Mouse (Mus musculus) inflammation-experienced regulatory T-cells, adult 6 months (primary cell): ENCODE results near the gene Wdr25. TPM values are rescaled to one million over a fixed set of nuclear protein-coding genes. Genes with fewer than 3 reads are reported as not detected.

Experiments used
- ATAC-seq: one replicate; pipeline ENCODE4 v1.8.0; 2017
- polyA plus RNA-seq, 3 experiments: library from polyadenylated mRNA; unstranded; fragments of 100-300 nt; shearing (Covaris generic); gene quantifications; one replicate each; pipeline ENCODE4 v1.2.1; 2017

Wdr25 gene
- polyA plus RNA-seq, 3 experiments from 2014 or later: 3.4 to 14.4 (median 6.0) TPM

DNA sequence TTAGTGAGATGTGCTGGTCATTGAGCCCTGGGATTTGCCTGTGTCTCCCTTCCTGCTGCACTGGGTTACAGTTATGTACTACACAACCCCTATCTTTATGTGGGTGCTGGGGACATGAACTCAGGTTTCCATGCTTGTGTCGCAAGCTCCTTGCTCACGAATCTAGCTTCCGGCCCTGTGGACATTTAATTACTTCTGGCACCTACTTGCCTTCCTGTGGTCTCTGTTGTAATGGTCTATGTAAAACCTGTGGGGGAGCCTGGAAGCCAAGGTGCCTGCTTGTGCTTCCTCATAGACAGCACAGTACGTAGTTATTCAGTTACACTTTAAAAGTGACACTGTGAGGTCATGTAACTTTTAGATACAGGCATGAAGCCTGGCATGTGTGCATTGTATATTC is 44.1 kb downstream of the Wdr25 start:
- ATAC-seq: no peak

DNA sequence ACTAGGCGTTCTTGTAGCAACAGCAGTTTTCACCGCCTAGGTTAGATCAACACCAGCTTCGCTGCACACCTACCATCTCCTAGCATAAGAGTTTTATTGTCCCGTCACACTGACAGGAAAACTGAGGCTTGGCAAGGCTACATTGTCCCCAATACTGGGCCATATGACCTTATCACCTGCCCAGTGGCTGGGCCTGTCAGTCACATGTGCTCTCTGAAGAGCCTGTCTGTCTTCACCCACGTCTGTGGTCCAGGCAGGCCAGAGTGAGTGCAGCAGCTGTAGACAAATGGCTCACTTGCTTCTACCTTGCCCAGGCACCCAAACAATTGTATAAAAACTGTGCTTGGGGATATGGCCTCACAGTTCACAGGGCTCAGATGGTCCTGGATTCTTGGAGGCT is 45.4 kb downstream of the Wdr25 start:
- no peak for ATAC-seq

DNA sequence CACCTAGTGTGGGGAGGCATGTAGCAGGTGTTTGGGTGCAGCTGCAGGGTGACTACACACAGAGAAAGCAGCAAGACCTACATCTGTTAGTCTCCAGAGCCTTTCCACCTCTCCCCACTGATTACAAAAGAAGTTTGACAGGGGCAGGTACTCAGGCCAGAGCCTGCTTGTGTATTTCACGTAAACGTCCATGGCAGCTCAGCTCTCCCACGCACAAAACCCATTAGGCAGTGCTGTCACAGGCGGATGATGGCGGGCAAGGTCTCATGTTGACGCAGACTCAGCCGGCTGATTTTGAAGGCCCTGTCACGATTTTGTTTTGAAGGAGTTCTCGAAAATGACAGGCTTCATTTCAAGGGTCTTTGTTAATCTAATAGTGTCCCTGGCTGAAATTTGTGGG is 45.9 kb downstream of the Wdr25 start:
- no peak for ATAC-seq

DNA sequence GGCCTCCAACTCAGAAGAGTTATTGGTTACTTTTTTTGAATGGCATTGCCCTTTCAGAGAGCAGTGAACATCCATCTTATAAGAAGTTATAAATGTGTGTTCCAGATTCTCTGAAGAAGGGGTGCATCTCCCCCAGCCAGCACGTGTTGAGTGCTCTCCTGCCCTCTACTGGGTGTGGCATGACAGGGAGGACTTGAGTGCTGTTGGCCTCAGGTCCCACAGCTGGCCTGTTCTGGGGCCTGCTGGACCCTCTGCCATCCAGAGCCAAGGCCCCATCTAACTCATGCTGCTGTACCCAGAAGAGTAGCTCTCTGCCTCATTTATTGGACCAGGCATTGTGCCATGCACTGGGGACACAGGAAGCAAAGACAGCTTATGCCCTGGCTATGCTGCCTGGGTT is 46.8 kb downstream of the Wdr25 start:
- no peak for ATAC-seq

DNA sequence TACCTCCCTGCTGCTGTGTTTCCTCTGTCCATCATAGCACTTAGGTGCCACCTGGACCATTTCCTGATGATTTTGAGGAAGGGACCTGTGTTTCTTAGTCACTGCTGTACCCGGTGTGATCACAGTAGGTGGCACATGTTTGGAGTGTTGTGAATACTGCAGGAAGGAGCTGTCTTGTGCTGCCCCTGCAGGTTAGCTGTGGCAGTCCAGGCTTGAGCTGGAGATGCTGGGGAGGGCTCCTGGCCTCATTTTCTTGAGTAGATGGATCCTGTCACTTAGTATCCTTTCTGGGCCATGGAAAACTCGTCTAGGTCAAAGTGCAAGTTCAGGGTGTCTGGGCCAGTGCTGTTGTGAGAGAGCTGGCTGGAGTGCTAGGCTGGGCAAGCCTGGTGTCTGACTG is 47.9 kb downstream of the Wdr25 start:
- ATAC-seq: no peak

DNA sequence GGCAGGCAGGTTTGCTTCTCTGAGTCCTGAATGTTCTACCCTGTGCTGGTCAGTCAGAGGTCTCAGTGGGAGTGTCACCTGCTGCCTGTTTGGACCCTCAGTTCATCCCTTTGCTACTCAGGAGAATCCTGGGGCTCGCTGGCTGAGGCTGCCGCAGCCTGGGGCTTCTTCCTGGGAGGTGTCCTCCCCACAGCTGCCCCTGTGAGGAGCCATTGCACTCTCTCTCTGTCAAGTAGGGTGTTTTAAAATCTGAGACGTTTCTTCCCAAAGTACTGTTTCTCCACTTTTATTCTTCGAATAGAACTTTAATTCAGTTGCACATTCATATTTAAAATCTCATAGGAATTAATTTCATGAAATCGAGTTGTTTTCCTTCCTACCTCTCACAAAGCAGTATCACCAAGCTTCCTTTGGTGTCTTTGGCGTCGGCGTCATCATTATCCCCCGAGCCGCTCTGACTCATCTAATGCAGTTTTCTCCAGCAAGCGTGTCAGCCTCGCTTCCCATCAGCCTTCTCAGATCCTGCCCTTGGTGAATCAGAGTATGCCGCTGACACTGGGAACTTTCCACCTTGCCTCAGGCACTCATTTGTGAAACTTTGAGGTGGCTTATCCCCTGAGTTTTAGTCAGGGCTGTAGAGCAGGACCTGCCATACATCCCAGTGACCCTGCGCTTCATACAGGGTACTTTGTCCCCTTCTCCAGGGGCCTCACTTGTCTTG is 48.9 kb downstream of the Wdr25 start:
- no peak for ATAC-seq

DNA sequence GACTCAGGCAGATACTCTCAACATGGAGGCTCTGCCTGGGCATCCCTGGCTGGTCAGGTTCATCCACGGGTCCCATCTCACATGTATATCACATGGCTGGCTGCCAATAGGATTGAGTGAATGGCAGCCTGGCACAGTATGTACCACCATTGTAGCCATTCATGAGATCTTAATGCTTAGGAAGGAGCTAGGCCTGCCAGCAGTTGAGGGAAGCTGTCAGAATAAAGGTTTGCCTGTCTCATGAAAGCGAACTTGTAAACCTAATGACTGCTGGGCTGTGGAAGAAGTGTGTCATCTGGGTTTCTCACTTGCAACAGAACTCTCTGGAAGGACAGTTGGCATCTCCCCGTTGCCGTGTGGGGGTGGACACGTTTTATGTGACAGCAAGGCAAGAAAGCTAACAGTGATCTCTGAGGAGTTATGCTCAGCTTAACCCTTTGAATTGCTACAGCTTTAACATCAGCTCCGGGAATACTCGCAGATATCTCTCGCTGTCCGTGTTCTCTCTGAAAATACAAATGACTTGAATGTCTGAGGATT is 59.6 kb downstream of the Wdr25 start:
- ATAC-seq: no peak

DNA sequence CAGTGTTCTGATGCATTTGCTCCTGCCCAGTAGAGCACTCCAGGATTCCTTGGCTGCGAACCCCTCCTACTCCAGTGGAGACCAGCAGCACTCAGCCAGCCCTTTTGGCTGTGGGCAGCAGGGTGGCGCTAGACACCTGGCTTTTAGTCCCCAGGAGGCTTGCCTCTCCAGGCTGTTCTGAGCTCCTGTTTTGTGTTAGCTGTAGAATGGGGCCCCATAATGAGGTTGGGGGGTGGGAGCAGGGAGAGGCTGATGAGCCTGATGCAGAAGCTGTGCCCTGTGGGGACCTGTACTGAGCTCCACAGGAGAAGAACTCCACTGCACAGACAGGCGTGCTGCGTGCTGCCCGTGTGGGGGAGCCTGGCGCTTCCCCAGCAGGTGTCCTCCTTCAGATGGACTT is 60.4 kb downstream of the Wdr25 start:
- ATAC-seq: no peak

DNA sequence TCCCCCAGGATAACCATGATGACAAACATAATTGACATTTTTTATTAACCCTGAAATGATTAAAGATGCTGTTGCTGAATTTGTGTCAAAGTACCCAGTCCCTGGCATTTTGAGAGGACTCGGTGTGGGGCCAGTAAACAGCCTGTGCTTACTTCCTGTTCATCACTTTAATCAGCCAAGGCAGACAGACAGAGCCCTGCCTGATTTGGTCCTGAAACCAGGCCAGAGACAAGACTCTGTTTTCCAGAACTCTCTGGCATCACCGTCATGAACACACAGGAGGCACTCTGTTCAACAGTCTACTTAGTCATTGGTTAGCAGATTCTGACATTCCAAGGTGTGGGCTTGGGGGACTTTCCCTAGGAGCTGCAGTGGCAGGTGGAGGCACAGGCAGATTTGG is 61.0 kb downstream of the Wdr25 start:
- ATAC-seq: no peak

DNA sequence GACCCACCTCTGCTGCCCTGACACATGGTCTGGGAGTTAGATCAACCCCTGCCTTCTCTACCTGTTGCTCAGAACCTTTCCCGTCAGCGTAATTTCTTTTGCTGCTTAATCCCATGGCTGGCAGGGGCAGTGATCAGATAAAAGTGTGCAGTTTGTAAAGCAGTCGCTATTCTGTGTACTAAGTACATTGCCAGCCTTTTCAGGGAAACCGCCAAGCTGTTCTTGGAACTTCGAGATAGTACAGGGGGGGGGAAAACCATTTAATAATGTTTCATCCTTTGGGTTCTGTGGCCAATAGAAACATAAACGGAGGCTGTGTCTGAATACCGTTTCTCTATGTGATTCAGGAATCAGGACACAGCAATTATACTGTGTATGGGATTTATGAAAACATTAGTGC is 65.1 kb downstream of the Wdr25 start:
- no peak for ATAC-seq

DNA sequence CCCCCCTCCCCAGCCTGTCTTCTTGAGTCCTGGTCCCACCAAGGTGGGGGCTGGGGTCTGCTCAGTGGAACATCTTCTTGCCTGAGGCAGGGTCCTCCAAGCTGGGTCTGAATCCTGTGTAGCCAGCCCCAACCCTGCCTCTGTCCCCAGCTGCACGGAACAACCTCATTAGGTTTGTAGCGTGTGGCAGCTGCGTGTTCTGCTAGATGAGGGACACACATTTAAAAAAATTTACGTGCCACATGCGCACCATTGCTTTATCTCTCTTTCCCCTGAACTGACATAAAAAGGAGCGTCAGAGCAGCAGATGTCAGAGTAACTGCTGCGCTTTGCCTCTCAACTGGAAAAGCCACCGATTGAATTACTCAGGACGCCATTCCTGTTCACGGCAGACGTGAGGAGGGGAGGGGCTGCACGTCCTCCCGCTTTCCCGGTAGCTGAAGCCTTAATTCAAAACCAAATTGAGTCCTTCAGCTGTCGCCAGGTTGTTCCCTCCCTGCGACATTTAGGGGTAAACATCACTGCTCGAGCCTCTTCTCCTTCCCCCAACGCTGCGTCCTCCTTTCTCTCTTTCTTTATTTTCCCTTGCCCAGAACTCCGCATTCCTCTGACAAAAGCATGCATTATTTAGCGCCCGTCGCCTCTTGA is 65.7 kb downstream of the Wdr25 start:
- ATAC-seq: no peak

DNA sequence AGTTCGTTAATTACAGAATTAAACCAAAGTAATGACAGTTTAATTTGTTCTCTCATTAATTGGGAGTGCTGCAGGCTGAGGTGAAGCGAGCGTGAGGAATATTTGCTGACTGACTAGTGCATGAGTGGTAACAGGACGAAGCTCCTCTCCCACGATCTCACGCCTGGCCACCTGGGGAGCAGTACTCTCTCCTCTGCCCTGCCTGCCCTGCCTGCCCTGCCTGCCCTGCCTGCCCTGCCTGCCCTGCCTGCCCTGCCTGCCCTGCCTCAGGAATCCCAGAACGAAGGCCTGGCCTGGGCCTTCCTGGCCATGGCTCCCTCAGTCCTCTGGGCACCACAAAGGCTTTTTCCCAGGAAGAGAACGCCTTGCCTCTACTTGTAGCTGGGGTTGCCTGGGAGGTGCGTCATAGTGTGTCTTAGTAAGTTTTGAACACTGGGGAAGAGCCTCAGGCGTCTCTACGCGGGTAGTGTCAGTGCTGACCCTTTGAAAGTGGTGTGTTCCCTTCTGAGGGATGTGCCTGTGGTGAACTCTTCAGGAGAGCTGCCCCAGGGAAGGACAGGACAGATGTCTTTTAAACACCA is 66.3 kb downstream of the Wdr25 start:
- ATAC-seq: no peak

DNA sequence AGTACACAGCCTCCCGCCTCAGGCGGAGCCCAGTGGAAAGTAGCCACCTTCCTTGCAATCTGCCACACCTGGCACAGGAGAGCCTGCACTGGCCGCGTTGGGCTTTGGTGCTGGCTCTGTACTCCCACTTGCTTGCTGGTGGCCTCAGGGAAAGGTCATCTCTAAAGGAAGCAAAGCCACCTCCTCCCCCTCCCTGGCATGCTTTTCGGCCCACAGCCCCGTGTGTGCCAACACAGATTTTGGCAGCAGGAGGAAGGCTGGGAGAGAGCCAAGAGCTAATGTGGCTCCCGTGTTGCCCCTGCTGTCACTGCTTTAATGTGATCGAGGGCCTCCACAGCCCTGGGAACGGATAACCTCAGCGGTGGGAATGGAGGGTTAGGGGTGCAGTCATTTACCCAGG is 66.8 kb downstream of the Wdr25 start:
- no peak for ATAC-seq

DNA sequence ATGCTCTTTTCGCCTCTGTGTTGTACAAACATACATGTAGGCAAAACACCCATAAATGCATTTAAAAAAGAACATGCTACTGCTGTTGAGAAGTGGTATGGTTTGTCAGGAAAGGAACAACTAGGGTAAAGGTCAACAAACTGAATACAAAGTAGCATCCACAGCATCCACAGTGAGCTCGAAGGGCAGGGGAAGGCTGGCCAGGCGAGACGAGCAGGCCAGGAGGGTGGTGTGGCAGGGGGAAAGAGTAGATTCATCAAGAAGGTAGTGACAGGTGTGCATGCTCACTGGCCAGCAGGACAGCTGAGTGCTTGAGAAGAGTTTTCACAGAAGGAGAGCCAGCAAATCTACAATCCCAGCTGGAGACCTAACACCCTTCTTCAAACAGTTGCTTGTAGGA is 74.2 kb downstream of the Wdr25 start:
- no peak for ATAC-seq

DNA sequence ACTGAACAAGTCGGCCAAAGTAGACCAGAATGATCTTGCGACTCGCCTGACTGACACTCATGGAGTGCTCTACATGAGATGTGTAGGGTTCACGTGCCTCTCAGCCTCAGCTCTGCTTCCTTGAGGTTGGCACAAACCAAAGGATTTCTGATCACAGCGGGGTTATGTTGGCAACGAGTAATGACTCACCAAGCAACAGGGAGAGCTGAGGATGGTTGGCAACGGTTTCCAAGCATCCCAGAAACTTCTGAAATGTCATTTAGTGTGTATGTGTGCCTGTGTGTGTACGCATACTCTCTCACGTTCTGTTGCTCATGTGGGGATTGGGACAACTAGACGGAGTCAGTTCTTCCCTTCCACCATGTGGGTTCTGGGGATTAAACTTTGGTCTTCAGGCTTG is 74.6 kb downstream of the Wdr25 start:
- ATAC-seq: no peak

DNA sequence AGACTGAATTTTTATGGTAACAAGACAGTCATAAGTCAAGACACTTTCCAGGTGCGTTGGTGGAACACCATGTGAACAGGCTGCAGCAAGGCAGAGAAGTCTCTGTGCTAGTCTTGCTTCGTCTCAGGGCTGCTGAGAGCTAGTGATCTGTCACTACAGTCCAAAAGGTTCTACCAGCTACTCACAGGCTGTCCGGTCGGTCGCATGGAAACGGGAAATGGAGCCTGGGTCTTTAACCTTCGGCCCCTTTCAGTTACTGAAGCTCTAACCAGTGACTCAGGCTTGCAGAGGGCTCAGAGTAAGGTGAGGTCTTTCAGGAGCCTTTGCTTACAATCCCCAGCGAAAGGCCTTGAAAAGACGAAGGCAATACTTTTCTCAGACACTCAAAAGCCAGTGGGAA is 78.0 kb downstream of the Wdr25 start:
- ATAC-seq: no peak

DNA sequence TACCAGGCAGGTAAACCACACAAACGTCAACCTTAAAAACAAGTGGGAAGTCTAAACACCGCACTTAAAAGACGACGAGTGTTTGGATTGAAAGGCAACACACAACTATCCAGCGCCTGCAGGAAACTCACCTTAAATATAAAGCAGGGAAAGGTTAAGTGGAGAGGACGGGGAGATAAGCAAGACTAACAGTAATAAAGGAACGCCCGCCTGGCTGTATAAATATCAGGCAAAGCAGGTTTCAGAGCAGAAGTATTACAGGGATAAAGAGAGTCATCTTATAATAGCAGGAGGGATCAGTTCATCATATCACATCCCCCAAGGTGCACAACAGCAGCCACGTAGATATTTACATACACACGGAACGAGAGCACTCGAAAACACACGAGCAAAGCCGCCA is 78.8 kb downstream of the Wdr25 start:
- ATAC-seq: no peak

DNA sequence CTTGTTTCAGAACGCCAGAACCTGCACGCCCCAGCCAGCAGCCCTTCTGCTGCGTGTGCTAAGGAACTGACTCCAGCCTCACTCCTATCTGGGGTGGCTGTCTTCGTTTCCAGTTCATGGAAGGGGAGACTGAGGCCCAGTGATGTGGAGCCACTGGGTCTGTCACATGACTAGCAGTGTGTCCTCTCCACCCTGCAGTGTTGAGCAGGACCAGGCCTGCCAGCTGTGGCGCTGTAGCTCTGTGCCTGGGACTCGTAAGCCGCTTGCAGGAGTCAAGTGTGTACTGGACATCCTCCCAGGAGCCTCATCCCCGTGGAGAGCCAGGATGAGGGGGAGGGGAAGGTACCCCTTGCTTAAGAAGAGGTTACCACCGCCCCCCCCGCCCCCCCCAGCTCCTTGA is 86.5 kb downstream of the Wdr25 start:
- ATAC-seq: no peak

DNA sequence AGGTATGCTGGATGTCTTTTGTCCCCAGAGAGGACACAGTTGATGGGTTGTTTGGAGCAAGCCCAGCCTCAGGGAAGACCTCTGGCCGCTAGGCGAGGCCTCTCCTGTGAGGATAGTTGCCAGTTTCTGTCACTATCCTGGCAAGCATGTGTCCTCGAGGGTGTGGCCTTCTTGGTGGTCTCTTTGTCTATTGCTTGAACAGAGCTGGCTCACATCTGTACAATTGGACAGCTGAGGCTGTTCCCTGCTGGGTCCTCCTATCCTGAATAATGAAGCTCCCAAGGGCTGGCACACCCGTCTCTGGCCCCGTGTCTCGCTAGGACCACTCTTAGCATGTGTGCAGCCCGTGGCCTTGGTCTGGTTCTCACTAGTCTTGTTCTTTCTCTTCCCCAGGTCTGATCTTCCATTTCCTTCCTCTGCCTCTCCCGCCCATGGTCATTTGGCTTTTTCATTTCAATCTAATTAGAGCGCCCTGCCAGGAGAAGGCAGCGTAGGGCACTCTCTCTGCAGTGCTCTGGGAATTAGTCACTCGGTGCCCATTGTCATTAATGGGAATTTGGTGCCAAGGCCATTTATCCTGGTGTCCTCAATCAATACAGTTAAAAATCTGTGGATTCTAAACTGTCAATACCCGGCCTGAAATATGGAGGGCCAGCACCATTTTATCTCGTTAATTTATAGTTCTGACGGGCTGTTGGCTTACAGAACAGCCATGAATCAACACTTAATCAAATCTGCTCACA is 88.7 kb downstream of the Wdr25 start:
- ATAC-seq: no peak

DNA sequence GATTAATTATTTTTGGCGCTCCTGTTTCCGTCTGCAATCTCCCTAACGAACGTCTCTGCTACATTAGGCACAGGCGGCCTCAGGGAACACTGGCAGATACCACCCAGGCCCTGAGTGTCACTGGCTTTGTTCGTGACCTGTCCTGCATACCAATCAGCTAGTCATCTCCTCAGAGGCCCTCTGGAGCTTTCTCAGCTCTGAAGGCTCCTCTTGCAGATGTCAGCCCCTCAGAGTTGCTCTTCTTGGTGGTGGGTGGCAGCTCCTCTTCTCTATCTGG is 89.2 kb downstream of the Wdr25 start:
- no peak for ATAC-seq

DNA sequence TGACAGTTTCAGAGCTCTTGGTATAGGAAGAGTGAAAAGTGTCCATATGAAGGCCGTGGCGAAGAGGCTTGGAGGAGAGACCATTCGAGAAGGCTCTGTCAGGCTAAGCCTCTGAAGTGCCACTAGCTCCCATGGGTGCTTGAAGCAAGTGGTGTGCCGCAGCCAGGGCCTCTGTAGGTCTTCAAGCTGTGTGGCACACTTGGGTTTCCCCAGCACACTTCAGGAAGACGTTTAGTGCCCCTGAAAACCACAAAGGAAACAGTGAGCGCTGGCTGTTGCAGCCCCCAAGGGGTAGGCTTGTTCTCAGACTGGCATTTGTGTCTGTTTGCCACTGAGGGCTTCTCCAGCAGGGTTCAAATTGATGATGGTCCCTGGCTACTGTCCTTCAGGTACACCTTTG is 90.1 kb downstream of the Wdr25 start:
- no peak for ATAC-seq

DNA sequence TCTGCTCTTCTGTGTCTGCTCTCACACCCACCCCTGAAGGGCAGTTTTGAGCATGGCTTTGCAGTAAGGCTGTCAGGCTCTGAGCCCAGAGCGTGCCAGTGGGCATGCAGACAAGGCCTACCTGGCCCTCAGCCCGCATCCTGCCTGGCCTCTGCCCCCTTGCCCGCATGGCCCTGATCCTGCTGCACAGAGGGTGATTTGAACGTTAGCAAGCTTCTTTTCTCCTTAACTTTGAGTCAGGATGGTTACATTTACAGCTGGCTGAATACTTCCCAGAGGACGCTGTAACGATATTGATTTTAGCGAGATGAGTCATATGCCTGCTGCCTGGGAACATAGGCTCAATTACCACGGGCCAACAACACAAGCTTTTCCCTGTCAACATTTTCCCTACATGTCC is 91.0 kb downstream of the Wdr25 start:
- no peak for ATAC-seq

DNA sequence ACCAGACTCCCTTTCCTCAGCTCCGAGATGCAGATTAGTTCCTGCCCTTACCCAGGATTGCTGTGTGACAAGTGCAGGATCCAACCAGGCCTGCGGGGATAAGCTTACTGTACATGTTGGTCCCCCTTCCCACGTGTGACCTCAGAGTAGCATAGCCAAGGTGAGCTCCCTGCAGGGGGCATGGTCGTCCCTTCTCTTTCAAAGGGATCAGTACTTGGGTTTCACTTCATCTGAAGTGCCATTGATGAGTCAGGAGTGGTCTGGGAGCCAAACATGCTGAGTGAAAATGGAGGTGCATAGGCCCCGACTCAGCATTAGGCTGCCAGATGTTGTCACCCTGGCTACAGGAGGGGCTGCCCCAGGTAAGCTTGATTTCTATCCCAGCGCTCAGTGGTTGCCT is 91.6 kb downstream of the Wdr25 start:
- ATAC-seq: no peak

DNA sequence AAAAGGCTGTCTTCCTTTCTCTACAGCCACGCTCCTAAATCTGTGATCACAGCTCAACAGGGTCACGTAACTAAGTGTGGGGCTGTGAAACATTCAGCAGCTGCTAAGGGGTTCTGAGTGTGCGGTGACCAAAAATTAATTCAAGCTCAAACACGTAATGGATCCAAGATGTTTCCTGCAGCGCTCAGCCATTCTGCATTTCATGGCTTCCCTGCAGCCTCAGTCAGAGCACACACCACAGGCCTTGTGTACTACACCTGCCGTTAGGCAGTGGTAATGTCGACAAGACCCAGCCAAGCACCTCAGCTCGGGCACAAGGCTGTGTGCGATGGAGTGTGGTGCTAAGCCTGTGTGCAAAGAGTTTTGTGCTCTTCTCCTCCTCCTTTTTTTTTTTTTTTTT is 94.0 kb downstream of the Wdr25 start:
- no peak for ATAC-seq
